Mouse (Mus musculus): ENCODE measurements around the gene Sfrp2. TPM values are rescaled to one million over a fixed set of nuclear protein-coding genes. Genes with fewer than 3 reads are reported as not detected.

Gene Sfrp2
- polyA plus RNA-seq, 1 experiment from 2014 or later = 96.4 TPM

GRCm38 (mm10) chr3:83808483-83808882 lies 42.4 kb downstream of the Sfrp2 start:
- no peak for ATAC-seq (ENCODE audit: low FRiP score)
- WGBS = 85% methylated on average over 12 of the region's 12 CpGs

DNA sequence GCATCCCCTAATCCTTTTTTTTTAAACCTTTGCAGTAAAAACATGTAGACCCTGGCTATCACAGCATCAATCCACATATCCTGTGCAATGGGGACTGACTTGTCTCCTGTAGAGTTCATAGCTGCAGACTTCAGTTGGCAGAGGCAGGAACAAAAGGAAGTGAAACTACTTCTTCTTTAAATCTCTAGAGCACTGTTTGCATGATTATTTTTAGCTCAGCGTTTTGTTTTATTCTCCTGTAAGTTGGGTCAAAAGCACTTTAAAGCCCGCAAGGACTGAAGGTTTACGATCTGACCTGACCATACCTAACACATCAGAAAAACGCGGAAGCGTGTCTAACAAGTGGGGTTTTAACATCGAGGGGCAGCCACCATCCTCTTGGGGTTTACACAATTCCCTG lies 45.9 kb downstream of the Sfrp2 start:
- Histone ChIP-seq H3K4me2 (no peak overlapping the region), H3K27me3 (ENCODE audit: control insufficient read depth, insufficient read depth, low read length) (no peaks in the 10 kb centered on the region), H3K9me3 (ENCODE audit: control insufficient read depth, low read length) (no peaks in the 10 kb centered on the region), H3K9ac (ENCODE audit: low read length) (no peak overlapping the region), H3K27ac (ENCODE audit: low read depth, low read length) (no peak overlapping the region), H3K4me3 (ENCODE audit: low read depth, low read length) (no peak overlapping the region), H3K4me1 (ENCODE audit: control insufficient read depth, insufficient read depth, low read length) (no peaks in the 10 kb centered on the region), H3K36me3 (ENCODE audit: control insufficient read depth, insufficient read depth, low read length) (no peaks in the 10 kb centered on the region)
- no peak for DNase-seq (ENCODE audit: low spot score, missing footprints)
- no peak for ATAC-seq (ENCODE audit: low FRiP score)
- WGBS = 83% methylated on average over 7 of the region's 7 CpGs

More at GRCm38 (mm10) chr3:83808483-83808882, 42.4 kb downstream of the Sfrp2 start:
- H3K9me3 ChIP-seq (ENCODE audit: control insufficient read depth, low read length) = no peaks in the 10 kb centered on the region
- H3K4me2 ChIP-seq = no peak overlapping the region
- H3K27ac ChIP-seq (ENCODE audit: low read depth, low read length) = no peak overlapping the region
- H3K9ac ChIP-seq (ENCODE audit: low read length) = no peak overlapping the region
- H3K4me3 ChIP-seq (ENCODE audit: low read depth, low read length) = no peak overlapping the region
- H3K4me1 ChIP-seq (ENCODE audit: control insufficient read depth, insufficient read depth, low read length) = no peaks in the 10 kb centered on the region
- H3K36me3 ChIP-seq (ENCODE audit: control insufficient read depth, insufficient read depth, low read length) = no peaks in the 10 kb centered on the region
- DNase-seq (ENCODE audit: low spot score, missing footprints) = no peak
- no peaks in the 10 kb centered on the region for H3K27me3 ChIP-seq (ENCODE audit: control insufficient read depth, insufficient read depth, low read length)

- Histone ChIP-seq H3K9ac (ENCODE audit: low read length) (no peak overlapping the region), H3K4me3 (ENCODE audit: low read depth, low read length) (no peak overlapping the region), H3K4me2 (no peak overlapping the region), H3K36me3 (ENCODE audit: control insufficient read depth, insufficient read depth, low read length) (no peaks in the 10 kb centered on the region), H3K27me3 (ENCODE audit: control insufficient read depth, insufficient read depth, low read length) (no peaks in the 10 kb centered on the region), H3K9me3 (ENCODE audit: control insufficient read depth, low read length) (no peaks in the 10 kb centered on the region), H3K4me1 (ENCODE audit: control insufficient read depth, insufficient read depth, low read length) (no peaks in the 10 kb centered on the region), H3K27ac (ENCODE audit: low read depth, low read length) (no peak overlapping the region)
- no peak for DNase-seq (ENCODE audit: low spot score, missing footprints)
- no peak for ATAC-seq (ENCODE audit: low FRiP score)
Observed at GRCm38 (mm10) chr3:83812863-83813262, 46.7 kb downstream of the Sfrp2 start.

DNA sequence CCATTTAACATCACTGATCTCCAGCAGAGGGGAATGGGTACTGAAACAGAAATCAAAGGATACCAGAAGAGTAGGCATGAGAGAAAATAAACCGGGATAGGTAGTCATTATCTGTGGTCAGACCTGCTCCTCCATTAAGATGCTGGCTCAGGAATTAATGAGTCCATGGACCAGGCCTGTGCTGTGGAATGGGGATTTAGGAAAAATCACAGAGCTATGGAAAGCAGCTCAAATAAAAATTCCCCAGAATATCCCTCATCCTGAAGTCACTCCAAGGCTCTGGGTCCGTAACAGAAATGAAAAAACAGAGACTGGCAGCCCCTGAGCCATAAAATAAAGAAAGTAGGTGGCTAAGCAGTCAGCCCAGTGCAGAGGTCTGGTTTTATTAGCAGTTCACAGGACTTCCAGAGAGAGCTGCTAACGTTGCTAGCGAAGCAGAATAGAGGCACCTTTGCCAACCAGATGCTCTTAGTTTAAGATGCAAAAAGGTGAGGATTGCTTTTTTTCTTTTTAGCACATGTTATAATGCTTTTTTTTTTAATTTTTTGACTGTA lies 50.3 kb downstream of the Sfrp2 start:
- H3K4me2 ChIP-seq = no peak overlapping the region
- H3K9ac ChIP-seq (ENCODE audit: low read length) = no peak overlapping the region
- no peak overlapping the region for H3K4me3 ChIP-seq (ENCODE audit: low read depth, low read length)
- no peak overlapping the region for H3K27ac ChIP-seq (ENCODE audit: low read depth, low read length)
- H3K9me3 ChIP-seq (ENCODE audit: control insufficient read depth, low read length) = no peaks in the 10 kb centered on the region
- H3K27me3 ChIP-seq (ENCODE audit: control insufficient read depth, insufficient read depth, low read length) = no peaks in the 10 kb centered on the region
- ATAC-seq (ENCODE audit: low FRiP score) (no peak), DNase-seq (ENCODE audit: low spot score, missing footprints) (no peak)
- H3K36me3 ChIP-seq (ENCODE audit: control insufficient read depth, insufficient read depth, low read length) = no peaks in the 10 kb centered on the region
- H3K4me1 ChIP-seq (ENCODE audit: control insufficient read depth, insufficient read depth, low read length) = no peaks in the 10 kb centered on the region
- WGBS = 84% methylated on average over 4 of the region's 4 CpGs

GRCm38 (mm10) chr3:83823774-83824173 lies 57.7 kb downstream of the Sfrp2 start:
- H3K4me1 ChIP-seq (ENCODE audit: control insufficient read depth, insufficient read depth, low read length) = no peaks in the 10 kb centered on the region
- H3K9ac ChIP-seq (ENCODE audit: low read length) = no peak overlapping the region
- H3K4me3 ChIP-seq (ENCODE audit: low read depth, low read length) = no peak overlapping the region
- no peaks in the 10 kb centered on the region for H3K27me3 ChIP-seq (ENCODE audit: control insufficient read depth, insufficient read depth, low read length)
- WGBS = 95% methylated on average over 4 of the region's 4 CpGs
- DNase-seq (ENCODE audit: low spot score, missing footprints) (no peak), ATAC-seq (ENCODE audit: low FRiP score) (no peak)
- H3K36me3 ChIP-seq (ENCODE audit: control insufficient read depth, insufficient read depth, low read length) = no peaks in the 10 kb centered on the region
- no peaks in the 10 kb centered on the region for H3K9me3 ChIP-seq (ENCODE audit: control insufficient read depth, low read length)
- H3K27ac ChIP-seq (ENCODE audit: low read depth, low read length) = no peak overlapping the region
- H3K4me2 ChIP-seq = no peak overlapping the region

Other genes starting within 250 kb of the Sfrp2 start
- 1.7 and 1.8 TPM in 2 replicates for gene Tlr2, start 75.4 kb downstream of the Sfrp2 start, polyA plus RNA-seq (2014; fragmentation: Nextera tagmentation; extraction: Ambion mirVana)